Mouse (Mus musculus) heart, adult 2 months (tissue): ENCODE results near the gene Brd3os.

Experiments used
- CTCF ChIP-seq: fragments of 200-600 bp; IDR thresholded peaks from 2 replicates; pipeline ENCODE4 v1.8.1; 2022; ENCODE audit warnings: antibody characterized with exemption, mild to moderate bottlenecking, moderate library complexity
- POLR2A ChIP-seq: fragments of 200-500 bp; IDR thresholded peaks from 2 replicates; pipeline ENCODE4 v1.6.1; 2011; ENCODE audit warnings: mild to moderate bottlenecking, low read depth, low read length, control low read depth; ENCODE audit not compliant: insufficient read depth

DNA sequence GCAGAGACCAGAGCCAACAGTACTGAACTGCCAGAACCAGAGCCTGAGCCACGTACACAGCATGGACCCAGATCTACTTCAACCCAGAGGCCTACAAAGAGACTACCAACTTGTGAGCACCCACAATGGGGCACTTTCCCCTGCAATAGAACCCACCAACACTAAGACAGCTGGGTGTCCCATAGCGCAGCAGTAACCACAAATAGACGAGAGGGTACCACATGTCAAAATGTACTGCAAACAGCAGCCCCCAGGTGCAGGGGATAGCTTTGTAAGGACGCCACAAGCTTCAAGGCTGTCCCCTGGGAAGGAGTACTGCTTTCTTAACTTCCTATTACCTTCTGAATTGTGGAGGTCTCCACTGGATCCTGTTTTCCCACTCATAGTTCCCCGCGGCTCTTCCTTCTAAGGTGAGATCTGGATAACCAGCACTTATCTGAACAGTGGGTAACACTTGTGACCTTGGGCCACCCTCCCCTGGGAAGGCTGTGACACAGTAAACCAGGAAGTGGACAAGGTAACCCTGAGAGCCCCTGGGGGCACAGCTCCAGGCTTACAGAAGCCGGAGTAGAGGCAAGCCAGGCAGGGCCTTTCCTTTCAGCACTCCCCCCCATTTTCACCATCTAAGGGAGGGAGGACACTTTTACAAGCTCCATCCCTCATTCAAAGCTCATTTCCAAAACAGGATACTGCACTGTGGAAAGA lies 31.1 kb downstream of the Brd3os start:
- no peak for TF ChIP-seq CTCF
- TF ChIP-seq POLR2A: no peak
